Mouse (Mus musculus) cerebellum, adult 2 months (tissue): ENCODE results near the gene Cct8l1.

Source experiments
- CTCF ChIP-seq: fragments of 200-500 bp; IDR thresholded peaks from 2 replicates; pipeline ENCODE4 v1.5.1; 2011; ENCODE audit warnings: low read depth, mild to moderate bottlenecking, control low read depth, low read length, moderate library complexity, borderline replicate concordance; ENCODE audit not compliant: insufficient read depth
- POLR2A ChIP-seq: fragments of 200-500 bp; IDR thresholded peaks from 2 replicates; pipeline ENCODE4 v1.6.1; 2011; ENCODE audit warnings: low read length, control low read depth, borderline replicate concordance; ENCODE audit not compliant: insufficient read depth

GRCm38 (mm10) chr5:25554210-25554609, 38.3 kb downstream of the Cct8l1 start:
- TF ChIP-seq CTCF: no peak
- no peak for TF ChIP-seq POLR2A
